Mouse (Mus musculus): ENCODE results near the gene Polr2g. TPM values are rescaled to one million over a fixed set of nuclear protein-coding genes. Genes with fewer than 3 reads are reported as not detected.
A peak's percentile ranks its signal among the peaks of the same experiment; 100 is the strongest.

The Polr2g gene
- total RNA-seq, 4 experiments from 2014 or later = 36.0 to 42.5 (median 37.7) TPM

- no peak for DNase-seq (ENCODE audit: low spot score in 2 of 2)
Measured at GRCm38 (mm10) chr19:8758899-8759298, 39.5 kb downstream of the Polr2g start.

- DNase-seq (ENCODE audit: low spot score in 2 of 2) = no peak
Measured at GRCm38 (mm10) chr19:8757471-8757998, 40.8 kb downstream of the Polr2g start.

- peak; percentile 77 to 87 for DNase-seq (ENCODE audit: low spot score in 2 of 2)
Measured at GRCm38 (mm10) chr19:8756635-8757387, 41.6 kb downstream of the Polr2g start, which contains the start of gene Nxf1. Nxf1 (plus strand) TSS chr19:8757073.

GRCm38 (mm10) chr19:8755652-8756051 lies 42.7 kb downstream of the Polr2g start:
- DNase-seq (ENCODE audit: low spot score in 2 of 2) = no peak

GRCm38 (mm10) chr19:8747368-8747767 lies 51.0 kb downstream of the Polr2g start:
- no peak for DNase-seq (ENCODE audit: low spot score in 2 of 2)

GRCm38 (mm10) chr19:8745382-8745781 lies 53.0 kb downstream of the Polr2g start:
- no peak for DNase-seq (ENCODE audit: low spot score in 2 of 2)

Other genes with a start within 250 kb of the Polr2g start
- not detected for gene Slc22a8, start 207.3 kb downstream of the Polr2g start, total RNA-seq (2022)
- gene Slc22a6, start 180.5 kb downstream of the Polr2g start, total RNA-seq (2022) = not detected
- gene Chrm1, start 134.8 kb downstream of the Polr2g start, total RNA-seq (2022) = not detected
- gene Slc3a2, start 75.2 kb downstream of the Polr2g start, total RNA-seq (2022) = 10 to 100 TPM; 29.7 to 37.0 (median 31.1) TPM
- 10 to 100 TPM; 14.0 to 16.7 (median 14.9) TPM for gene Wdr74, start 62.8 kb downstream of the Polr2g start, total RNA-seq (2022)
- not detected for gene 1700092M07Rik, start 57.9 kb downstream of the Polr2g start, total RNA-seq (2022)
- gene Stx5a, start 57.2 kb downstream of the Polr2g start, total RNA-seq (2022) = 10 to 100 TPM; 12.3 to 19.8 (median 14.9) TPM
- 10 to 100 TPM; 24.0 to 34.0 (median 27.7) TPM for gene Nxf1, start 41.5 kb downstream of the Polr2g start, total RNA-seq (2022)
- gene Tmem223, start 27.6 kb downstream of the Polr2g start, total RNA-seq (2022) = 100 to 1,000 TPM in 3 of 4 experiments, 10 to 100 TPM in 1; 99.3 to 133 (median 107) TPM
- 10 to 100 TPM in 1 of 4 experiments, 1 to 10 TPM in 3; 6.9 to 10.3 (median 8.8) TPM for gene Tmem179b, start 24.1 kb downstream of the Polr2g start, total RNA-seq (2022)
- 1 to 10 TPM; 3.6 to 5.0 (median 4.6) TPM for gene Taf6l, start 12.2 kb downstream of the Polr2g start, total RNA-seq (2022)
- gene Zbtb3, start 4.0 kb upstream of the Polr2g start, total RNA-seq (2022) = 1 to 10 TPM in 1 of 4 experiments, under 1 TPM in 3; 0.82 to 1.1 (median 0.90) TPM
- 10 to 100 TPM; 11.4 to 12.7 (median 11.9) TPM for gene Ttc9c, start 20.8 kb upstream of the Polr2g start, total RNA-seq (2022)
- gene Hnrnpul2, start 21.4 kb upstream of the Polr2g start, total RNA-seq (2022) = 10 to 100 TPM; 38.1 to 45.6 (median 44.3) TPM
- 1 to 10 TPM in 1 of 4 experiments, not detected in 3; 2.0 TPM for gene AC129217.1, start 31.2 kb upstream of the Polr2g start, total RNA-seq (2022)
- 10 to 100 TPM; 14.7 to 23.9 (median 20.0) TPM for gene Bscl2, start 38.9 kb upstream of the Polr2g start, total RNA-seq (2022)
- not detected for gene Gng3, start 40.6 kb upstream of the Polr2g start, total RNA-seq (2022)
- gene Lrrn4cl, start 52.2 kb upstream of the Polr2g start, total RNA-seq (2022) = 1 to 10 TPM; 5.3 to 8.8 (median 7.0) TPM
- 100 to 1,000 TPM; 207 to 248 (median 231) TPM for gene Ubxn1, start 72.9 kb upstream of the Polr2g start, total RNA-seq (2022)
- gene Uqcc3, start 82.3 kb upstream of the Polr2g start, total RNA-seq (2022) = 10 to 100 TPM; 58.7 to 74.6 (median 65.3) TPM
- gene Lbhd1, start 85.2 kb upstream of the Polr2g start, total RNA-seq (2022) = 1 to 10 TPM in 2 of 4 experiments, under 1 TPM in 2; 0.54 to 7.3 (median 1.7) TPM
- not detected for gene Gm49403, start 85.4 kb upstream of the Polr2g start, total RNA-seq (2022)
- 10 to 100 TPM; 13.8 to 16.3 (median 15.9) TPM for gene 1810009A15Rik, start 90.3 kb upstream of the Polr2g start, total RNA-seq (2022)
- 1 to 10 TPM in 3 of 4 experiments, not detected in 1; 2.6 to 5.7 (median 2.9) TPM for gene Gm49416, start 90.3 kb upstream of the Polr2g start, total RNA-seq (2022)
- 10 to 100 TPM; 10.3 to 13.0 (median 11.3) TPM for gene Ints5, start 94.4 kb upstream of the Polr2g start, total RNA-seq (2022)
- 10 to 100 TPM; 15.2 to 20.1 (median 18.9) TPM for gene Ganab, start 99.5 kb upstream of the Polr2g start, total RNA-seq (2022)
- 10 to 100 TPM; 36.8 to 39.0 (median 38.1) TPM for gene B3gat3, start 121.8 kb upstream of the Polr2g start, total RNA-seq (2022)
- 1 to 10 TPM; 7.2 to 9.4 (median 8.7) TPM for gene Rom1, start 130.8 kb upstream of the Polr2g start, total RNA-seq (2022)
- 1 to 10 TPM; 3.5 to 4.7 (median 4.3) TPM for gene Eml3, start 131.0 kb upstream of the Polr2g start, total RNA-seq (2022)
- 10 to 100 TPM; 21.0 to 25.7 (median 23.4) TPM for gene Mta2, start 143.3 kb upstream of the Polr2g start, total RNA-seq (2022)
- 10 to 100 TPM in 1 of 4 experiments, 1 to 10 TPM in 3; 7.8 to 11.8 (median 9.0) TPM for gene Tut1, start 155.3 kb upstream of the Polr2g start, total RNA-seq (2022)
- 100 to 1,000 TPM; 411 to 454 (median 425) TPM for gene Eef1g, start 168.5 kb upstream of the Polr2g start, total RNA-seq (2022)
- 100 to 1,000 TPM; 249 to 267 (median 253) TPM for gene Ahnak, start 190.7 kb upstream of the Polr2g start, total RNA-seq (2022)